Mouse (Mus musculus): ENCODE measurements around the gene Toporsl. TPM values are rescaled to one million over a fixed set of nuclear protein-coding genes. Genes with fewer than 3 reads are reported as not detected.

Toporsl gene
- polyA plus RNA-seq, 1 experiment from 2014 or later, result not detected

- no peak for TF ChIP-seq EP300 (optimal IDR thresholded peaks at IDR 0.05)
- Histone ChIP-seq H3K4me2 (replicated peaks; ENCODE audit: low read depth) (no peak overlapping the region), H3K9me3 (ENCODE audit: control insufficient read depth, low read length) (no peaks in the 10 kb centered on the region), H3K27me3 (ENCODE audit: control insufficient read depth, insufficient read depth, low read length) (no peaks in the 10 kb centered on the region), H3K4me3 (ENCODE audit: low read depth, low read length) (no peak overlapping the region), H3K4me1 (replicated peaks; ENCODE audit: control insufficient read depth, insufficient read depth) (no peaks in the 10 kb centered on the region), H3K9ac (ENCODE audit: low read length) (no peak overlapping the region), H3K36me3 (ENCODE audit: control insufficient read depth, insufficient read depth, low read length) (no peaks in the 10 kb centered on the region), H3K27ac (replicated peaks) (no peak overlapping the region)
- no peak for DNase-seq (ENCODE audit: low spot score)
- ATAC-seq (ENCODE audit: low FRiP score, low TSS enrichment), result no peak
- WGBS, result 88% methylated on average over 13 of the region's 13 CpGs
Measured at GRCm38 (mm10) chr4:52594632-52595031, 1.4 kb upstream of the Toporsl start.

- no peaks in the 10 kb centered on the region for H3K36me3 ChIP-seq (ENCODE audit: control insufficient read depth, insufficient read depth, low read length)
- H3K4me1 ChIP-seq (replicated peaks; ENCODE audit: control insufficient read depth, insufficient read depth), result no peaks in the 10 kb centered on the region
- H3K27me3 ChIP-seq (ENCODE audit: control insufficient read depth, insufficient read depth, low read length), result no peaks in the 10 kb centered on the region
- no peak overlapping the region for H3K27ac ChIP-seq (replicated peaks)
- WGBS, result 69% methylated on average over 7 of the region's 7 CpGs
- no peak overlapping the region for H3K9ac ChIP-seq (ENCODE audit: low read length)
- no peak overlapping the region for H3K4me3 ChIP-seq (ENCODE audit: low read depth, low read length)
- ATAC-seq (ENCODE audit: low FRiP score, low TSS enrichment) (no peak), DNase-seq (ENCODE audit: low spot score) (no peak)
- no peaks in the 10 kb centered on the region for H3K9me3 ChIP-seq (ENCODE audit: control insufficient read depth, low read length)
- TF ChIP-seq EP300 (optimal IDR thresholded peaks at IDR 0.05), result no peak
- no peak for TF ChIP-seq CTCF (IDR thresholded peaks at IDR 0.05; ENCODE audit: low read depth)
- H3K4me2 ChIP-seq (replicated peaks; ENCODE audit: low read depth), result no peak overlapping the region
Measured at GRCm38 (mm10) chr4:52598180-52598881, 2.3 kb downstream of the Toporsl start.

GRCm38 (mm10) chr4:52606923-52607322 is 10.8 kb downstream of the Toporsl start:
- H3K27ac ChIP-seq (replicated peaks), result no peak overlapping the region
- 24% methylated on average over 3 of the region's 3 CpGs for WGBS
- DNase-seq (ENCODE audit: low spot score) (no peak), ATAC-seq (ENCODE audit: low FRiP score, low TSS enrichment) (no peak)
- TF ChIP-seq CTCF (IDR thresholded peaks at IDR 0.05; ENCODE audit: low read depth) (no peak), EP300 (optimal IDR thresholded peaks at IDR 0.05) (no peak)
- no peaks in the 10 kb centered on the region for H3K4me1 ChIP-seq (replicated peaks; ENCODE audit: control insufficient read depth, insufficient read depth)
- no peak overlapping the region for H3K9ac ChIP-seq (ENCODE audit: low read length)
- H3K4me3 ChIP-seq (ENCODE audit: low read depth, low read length), result no peak overlapping the region
- H3K9me3 ChIP-seq (ENCODE audit: control insufficient read depth, low read length), result no peaks in the 10 kb centered on the region
- H3K36me3 ChIP-seq (ENCODE audit: control insufficient read depth, insufficient read depth, low read length), result no peaks in the 10 kb centered on the region
- no peaks in the 10 kb centered on the region for H3K27me3 ChIP-seq (ENCODE audit: control insufficient read depth, insufficient read depth, low read length)
- H3K4me2 ChIP-seq (replicated peaks; ENCODE audit: low read depth), result no peak overlapping the region

GRCm38 (mm10) chr4:52634986-52635385 is 38.9 kb downstream of the Toporsl start:
- no peaks in the 10 kb centered on the region for H3K36me3 ChIP-seq (ENCODE audit: control insufficient read depth, insufficient read depth, low read length)
- WGBS, result 78% methylated on average over 6 of the region's 6 CpGs
- H3K9ac ChIP-seq (ENCODE audit: low read length), result no peak overlapping the region
- ATAC-seq (ENCODE audit: low FRiP score, low TSS enrichment) (no peak), DNase-seq (ENCODE audit: low spot score) (no peak)
- no peak overlapping the region for H3K27ac ChIP-seq (replicated peaks)
- no peaks in the 10 kb centered on the region for H3K9me3 ChIP-seq (ENCODE audit: control insufficient read depth, low read length)
- H3K4me1 ChIP-seq (replicated peaks; ENCODE audit: control insufficient read depth, insufficient read depth), result no peaks in the 10 kb centered on the region
- TF ChIP-seq EP300 (optimal IDR thresholded peaks at IDR 0.05) (no peak), CTCF (IDR thresholded peaks at IDR 0.05; ENCODE audit: low read depth) (no peak)
- no peak overlapping the region for H3K4me2 ChIP-seq (replicated peaks; ENCODE audit: low read depth)
- H3K27me3 ChIP-seq (ENCODE audit: control insufficient read depth, insufficient read depth, low read length), result no peaks in the 10 kb centered on the region
- H3K4me3 ChIP-seq (ENCODE audit: low read depth, low read length), result no peak overlapping the region

- Histone ChIP-seq H3K27me3 (ENCODE audit: control insufficient read depth, insufficient read depth, low read length) (no peaks in the 10 kb centered on the region), H3K36me3 (ENCODE audit: control insufficient read depth, insufficient read depth, low read length) (no peaks in the 10 kb centered on the region), H3K9ac (ENCODE audit: low read length) (no peak overlapping the region), H3K4me3 (ENCODE audit: low read depth, low read length) (no peak overlapping the region), H3K4me1 (replicated peaks; ENCODE audit: control insufficient read depth, insufficient read depth) (no peaks in the 10 kb centered on the region), H3K9me3 (ENCODE audit: control insufficient read depth, low read length) (no peaks in the 10 kb centered on the region), H3K4me2 (replicated peaks; ENCODE audit: low read depth) (no peak overlapping the region), H3K27ac (replicated peaks) (no peak overlapping the region)
- 30% methylated on average over 4 of the region's 4 CpGs for WGBS
- TF ChIP-seq CTCF (IDR thresholded peaks at IDR 0.05; ENCODE audit: low read depth), result no peak
- no peak for TF ChIP-seq EP300 (optimal IDR thresholded peaks at IDR 0.05)
- DNase-seq (ENCODE audit: low spot score), result no peak
- ATAC-seq (ENCODE audit: low FRiP score, low TSS enrichment), result no peak
Measured at GRCm38 (mm10) chr4:52647791-52648190, 51.7 kb downstream of the Toporsl start.

- no peak overlapping the region for H3K27ac ChIP-seq (replicated peaks)
- ATAC-seq (ENCODE audit: low FRiP score, low TSS enrichment), result no peak
- H3K27me3 ChIP-seq (ENCODE audit: control insufficient read depth, insufficient read depth, low read length), result no peaks in the 10 kb centered on the region
- H3K36me3 ChIP-seq (ENCODE audit: control insufficient read depth, insufficient read depth, low read length), result no peaks in the 10 kb centered on the region
- no peak overlapping the region for H3K4me2 ChIP-seq (replicated peaks; ENCODE audit: low read depth)
- no peak overlapping the region for H3K9ac ChIP-seq (ENCODE audit: low read length)
- no peak for DNase-seq (ENCODE audit: low spot score)
- H3K4me1 ChIP-seq (replicated peaks; ENCODE audit: control insufficient read depth, insufficient read depth), result no peaks in the 10 kb centered on the region
- no peaks in the 10 kb centered on the region for H3K9me3 ChIP-seq (ENCODE audit: control insufficient read depth, low read length)
- no peak for TF ChIP-seq CTCF (IDR thresholded peaks at IDR 0.05; ENCODE audit: low read depth)
- TF ChIP-seq EP300 (optimal IDR thresholded peaks at IDR 0.05), result no peak
- no peak overlapping the region for H3K4me3 ChIP-seq (ENCODE audit: low read depth, low read length)
Measured at GRCm38 (mm10) chr4:52659701-52660100, 63.6 kb downstream of the Toporsl start.
